Mouse (Mus musculus): ENCODE results near the gene Gm15093.
"Not testable (repeated sequence)": the region's sequence is repeated elsewhere in the genome, so short reads cannot be mapped to it uniquely, and the experiment has no call there.

Gm15093 gene

GRCm38 (mm10) chrX:149272077-149272476 is at the start of gene Gm15093:
Gene Gm15093 (plus strand): TSS chrX:149272377.
- not testable (repeated sequence) for DNase-seq

Measured in right cerebral cortex, postnatal 25 days (tissue).